Mouse (Mus musculus) monocyte, adult 5-6 weeks (primary cell): ENCODE measurements around the gene Tmem63b. TPM values are rescaled to one million over a fixed set of nuclear protein-coding genes. Genes with fewer than 3 reads are reported as not detected.

Source experiments
- ATAC-seq: fragments of 153-309, 156-312 bp; replicated peaks from 2 replicates; pipeline ENCODE4 v1.8.0; 2017; ENCODE audit warnings: mild to moderate bottlenecking; ENCODE audit not compliant: low TSS enrichment, insufficient number of reproducible peaks, severe bottlenecking, poor library complexity, low FRiP score
- total RNA-seq: library from RNA; stranded (forward); fragments of 200-1000, 200-491, 200-594 nt; gene quantifications from 3 replicates; pipeline ENCODE4 v1.2.3, GENCODE M21; 2017

Tmem63b gene
- 17.1 to 29.0 TPM (median 19.7 TPM) in 3 replicates for total RNA-seq

DNA sequence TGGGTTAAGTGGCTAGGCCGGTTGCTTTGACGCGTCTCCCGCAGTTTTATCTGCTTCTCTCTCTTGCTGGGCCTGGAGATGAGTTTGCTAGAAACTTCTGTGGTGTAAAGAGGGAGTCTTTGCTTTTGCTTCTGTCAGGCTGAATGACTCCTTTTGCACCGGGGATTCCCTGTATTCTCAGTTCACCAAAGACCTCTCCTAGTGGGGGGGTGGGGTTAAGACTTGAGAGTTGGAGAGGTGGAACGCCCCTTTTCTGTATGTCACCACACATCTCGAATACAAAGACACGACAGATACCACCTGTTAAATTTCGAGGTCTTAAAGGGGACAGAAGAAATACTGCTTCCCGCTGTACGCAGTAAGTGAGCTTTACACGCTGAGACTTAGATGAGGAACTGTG, at the start of gene Tmem63b:
TSS of gene Tmem63b (minus strand) at position 190 of the 400 bp plus-strand sequence.
- no peak; the same call in 1 of the 2 replicates for ATAC-seq

DNA sequence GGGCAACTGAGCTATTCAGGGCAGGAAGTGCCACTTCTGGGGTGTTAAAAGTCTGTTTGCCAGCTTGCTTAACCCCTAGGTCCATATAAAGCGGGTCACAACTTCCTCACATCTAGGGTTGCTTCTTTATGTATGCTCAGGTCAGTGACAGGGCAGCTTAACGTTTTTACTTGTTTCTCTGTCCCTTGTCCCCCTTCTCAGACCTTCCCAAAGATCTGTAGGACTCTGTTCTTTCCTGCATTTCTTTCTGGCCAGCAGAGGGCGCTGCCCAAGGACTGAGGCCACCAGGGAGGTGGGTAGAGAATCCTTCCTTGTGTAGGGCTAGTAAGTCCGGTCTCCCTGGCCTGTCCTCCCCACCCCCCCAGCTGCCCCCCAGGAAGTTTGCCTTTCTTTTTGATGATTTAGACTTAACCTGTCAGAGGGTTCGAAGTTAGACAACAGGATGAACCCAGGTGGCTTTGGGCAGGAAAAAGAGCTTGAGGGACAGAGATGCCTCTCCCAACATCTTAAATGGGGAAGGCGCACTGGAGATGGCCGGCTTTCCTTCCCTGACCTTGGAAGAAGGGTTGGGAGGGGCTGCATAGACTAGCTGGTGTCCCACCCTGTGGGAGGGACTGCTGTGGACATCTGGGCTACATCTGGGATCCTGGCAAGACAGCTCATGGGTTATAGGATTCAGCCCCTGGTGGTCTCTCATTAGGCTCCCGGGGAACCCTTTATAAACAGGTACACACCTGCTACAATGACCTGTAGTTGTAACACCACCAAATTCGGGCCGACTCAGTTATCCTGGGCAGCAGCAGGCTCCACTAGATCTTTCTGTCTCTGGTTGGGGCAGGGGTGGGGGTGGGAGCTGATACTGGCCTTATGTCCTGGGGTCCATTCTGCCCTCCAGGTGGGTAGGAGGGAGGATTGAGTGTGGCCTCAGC, 48.9 kb upstream of the Tmem63b start:
- ATAC-seq: peak; percentile 27; the same call in 1 of the 2 replicates

DNA sequence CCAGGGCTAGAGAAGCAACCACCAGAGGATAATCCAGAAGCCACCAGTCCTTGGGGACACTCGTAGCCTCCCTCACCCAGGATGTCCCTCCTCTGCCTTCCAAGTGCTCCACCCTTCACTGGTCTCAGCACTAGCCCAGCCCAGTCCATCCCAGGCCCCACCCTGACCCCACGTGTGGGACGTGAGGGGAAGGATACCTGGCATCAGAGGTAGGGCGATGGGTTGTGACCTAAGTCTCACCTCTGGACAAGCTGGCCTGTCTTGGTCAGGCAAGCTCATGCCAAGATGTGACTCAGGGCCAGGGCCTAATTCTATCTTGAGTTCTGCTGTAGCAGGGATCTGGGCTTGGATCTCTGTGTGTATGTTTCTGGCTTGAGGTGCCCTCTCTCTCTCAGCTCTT, 48.2 kb upstream of the Tmem63b start:
- no peak for ATAC-seq

DNA sequence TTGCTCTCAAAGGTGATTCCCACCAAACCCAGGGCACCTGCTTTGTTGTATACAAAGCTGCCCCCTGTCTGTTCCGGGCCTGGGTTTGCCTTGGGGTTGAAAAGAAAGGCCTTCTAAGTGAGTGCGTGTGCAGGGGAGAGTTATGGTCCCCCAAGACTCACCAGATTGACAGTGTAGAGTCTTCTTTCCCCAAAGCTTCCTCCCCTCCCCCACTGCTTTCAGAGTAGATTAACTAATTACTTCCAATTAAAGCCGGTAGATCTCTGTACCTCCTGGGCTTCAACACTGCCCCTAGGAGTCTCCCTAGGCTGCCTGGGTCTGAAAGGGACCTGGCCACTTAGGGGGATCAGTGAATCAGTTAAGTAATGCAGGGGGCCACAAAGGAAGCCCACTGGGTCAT, 47.6 kb upstream of the Tmem63b start:
- no peak for ATAC-seq

DNA sequence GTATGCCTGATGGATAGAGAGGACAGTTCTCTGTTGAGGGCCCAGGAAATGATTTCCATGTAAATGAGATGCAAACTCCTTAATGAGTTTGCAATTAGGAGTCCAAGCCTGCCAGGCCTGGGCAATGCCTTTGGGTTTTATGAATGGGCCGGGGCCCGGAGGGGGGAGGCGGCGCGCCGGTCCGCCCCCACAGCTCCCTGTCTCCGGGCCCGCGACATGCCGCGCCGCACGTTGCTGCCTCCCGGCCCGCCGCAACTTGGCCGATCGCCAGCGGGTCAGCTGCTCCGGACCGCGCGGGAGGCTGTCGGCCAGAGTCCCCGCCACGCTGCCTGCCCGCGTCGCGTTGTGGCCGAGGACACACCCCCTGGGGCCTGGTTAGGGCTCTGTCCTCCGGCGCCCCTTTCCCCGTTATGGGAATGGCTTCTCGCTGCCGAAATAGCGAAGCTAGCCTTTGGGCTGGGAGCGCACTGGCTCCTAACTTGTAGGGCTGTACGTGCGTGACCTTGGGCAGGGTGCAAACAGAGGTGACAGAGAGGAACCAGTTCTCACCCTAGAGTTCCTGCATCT, 47.1 kb upstream of the Tmem63b start, which contains the start of gene 1600014C23Rik:
TSS of gene 1600014C23Rik (minus strand) at position 110 of the 567 bp plus-strand sequence.
- ATAC-seq: no peak

DNA sequence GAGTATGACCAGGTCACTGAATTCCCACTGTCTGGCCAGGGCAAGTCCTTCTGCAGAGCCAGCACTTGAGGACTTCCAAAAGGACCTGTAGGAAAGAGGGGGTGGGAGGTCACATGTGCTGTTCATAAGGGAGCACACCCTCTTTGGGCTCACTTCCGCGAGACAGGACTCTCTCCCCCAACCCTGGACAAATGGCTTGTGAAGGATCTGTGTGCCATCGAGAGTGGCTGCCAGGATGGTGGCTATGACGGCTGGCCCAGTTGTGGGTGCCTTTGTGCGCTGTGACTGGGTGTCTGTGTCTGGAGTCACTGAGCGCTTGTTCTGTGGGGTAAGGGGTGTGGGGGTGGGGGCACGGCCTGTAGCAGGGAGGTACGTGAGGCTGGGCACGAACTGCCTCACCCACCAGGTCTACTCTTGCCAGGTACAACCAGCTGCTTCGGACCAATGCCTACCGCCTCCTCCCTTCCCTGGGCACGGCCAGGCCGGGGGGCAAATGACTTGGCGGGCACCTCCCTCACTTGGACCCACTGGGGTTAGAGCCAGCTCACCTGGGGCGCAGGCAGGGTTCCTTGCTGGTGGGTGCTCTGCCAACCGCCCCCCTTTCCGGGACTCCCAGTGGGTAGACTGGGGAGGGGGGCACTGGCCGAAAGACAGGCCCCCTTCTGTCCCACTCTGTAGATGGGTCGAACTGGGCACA, 46.5 kb upstream of the Tmem63b start:
- no peak for ATAC-seq

DNA sequence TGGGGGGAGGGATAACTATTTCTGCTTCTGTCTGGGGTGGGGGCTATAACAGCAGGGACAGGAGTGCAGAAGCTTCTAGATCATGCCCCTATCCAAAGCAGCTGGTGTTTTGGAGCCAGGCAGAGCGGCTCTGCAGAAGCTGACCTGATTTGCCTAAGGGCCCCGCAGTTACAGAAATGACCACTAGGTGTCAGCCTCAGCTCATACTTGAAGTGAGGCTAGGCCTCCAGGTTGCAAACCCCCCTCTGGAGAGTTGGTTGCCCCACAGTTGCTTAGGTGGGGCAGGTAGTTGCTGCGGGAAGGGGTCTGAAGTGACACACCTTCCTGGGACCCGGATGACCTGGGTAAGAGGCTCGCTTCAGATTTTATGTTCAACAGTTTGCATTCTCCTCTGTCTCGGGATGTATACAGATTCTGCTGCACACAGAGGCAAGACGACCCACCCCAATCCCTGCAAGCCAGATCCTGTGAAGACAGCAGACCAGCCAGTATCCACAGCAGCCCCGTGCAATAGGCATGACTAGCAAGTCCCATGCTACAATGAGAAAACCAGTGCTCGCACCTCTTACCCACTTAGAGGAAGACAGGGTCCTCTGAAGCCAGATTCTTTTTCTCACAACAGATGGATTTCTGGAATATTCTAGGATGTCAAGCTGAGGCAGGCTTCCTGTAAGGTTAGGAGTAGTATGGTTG, 44.6 kb upstream of the Tmem63b start:
- ATAC-seq: 0 out of 2 replicates have a peak, but pooled peaks have one; percentile 42

DNA sequence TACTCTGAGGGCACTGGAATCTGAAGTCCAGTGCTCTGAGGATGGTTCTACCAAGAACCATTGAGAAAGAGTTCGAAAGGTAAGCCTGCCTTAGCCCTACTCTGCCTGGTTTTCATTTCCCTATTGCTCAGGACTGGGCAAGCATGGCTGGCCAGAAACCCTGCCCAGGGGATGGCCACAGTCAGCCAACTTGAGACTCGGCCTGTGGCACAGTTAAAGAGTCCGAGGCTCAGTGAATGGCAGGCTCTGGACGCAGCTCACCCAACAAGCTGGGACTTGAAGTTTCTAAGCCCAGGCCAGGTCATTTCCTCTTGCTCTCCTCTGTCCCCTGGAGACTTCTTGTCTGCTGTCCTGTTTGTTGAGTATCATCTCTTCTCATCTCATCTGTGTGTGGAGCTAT, 44.0 kb upstream of the Tmem63b start:
- no peak for ATAC-seq

DNA sequence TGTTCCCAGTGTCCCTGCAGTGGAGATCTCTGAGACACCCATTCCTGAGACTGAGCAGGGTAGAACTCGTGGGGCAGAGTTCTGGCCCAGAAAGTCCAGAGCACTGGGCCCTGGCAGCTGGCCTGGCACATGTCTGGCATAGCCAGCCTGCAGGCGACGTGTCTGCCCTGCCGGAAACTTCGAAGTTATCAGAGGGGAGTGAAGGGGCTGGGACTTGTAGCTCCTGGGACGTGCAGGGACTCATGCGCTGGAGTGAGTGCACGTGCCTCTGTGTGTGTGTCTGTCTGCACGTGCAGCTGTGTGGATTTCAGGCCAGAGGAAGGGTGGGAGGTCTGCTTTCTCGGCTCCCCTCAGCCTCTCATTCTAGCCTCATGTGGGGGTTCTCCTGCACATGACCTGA, 42.7 kb upstream of the Tmem63b start:
- no peak for ATAC-seq

DNA sequence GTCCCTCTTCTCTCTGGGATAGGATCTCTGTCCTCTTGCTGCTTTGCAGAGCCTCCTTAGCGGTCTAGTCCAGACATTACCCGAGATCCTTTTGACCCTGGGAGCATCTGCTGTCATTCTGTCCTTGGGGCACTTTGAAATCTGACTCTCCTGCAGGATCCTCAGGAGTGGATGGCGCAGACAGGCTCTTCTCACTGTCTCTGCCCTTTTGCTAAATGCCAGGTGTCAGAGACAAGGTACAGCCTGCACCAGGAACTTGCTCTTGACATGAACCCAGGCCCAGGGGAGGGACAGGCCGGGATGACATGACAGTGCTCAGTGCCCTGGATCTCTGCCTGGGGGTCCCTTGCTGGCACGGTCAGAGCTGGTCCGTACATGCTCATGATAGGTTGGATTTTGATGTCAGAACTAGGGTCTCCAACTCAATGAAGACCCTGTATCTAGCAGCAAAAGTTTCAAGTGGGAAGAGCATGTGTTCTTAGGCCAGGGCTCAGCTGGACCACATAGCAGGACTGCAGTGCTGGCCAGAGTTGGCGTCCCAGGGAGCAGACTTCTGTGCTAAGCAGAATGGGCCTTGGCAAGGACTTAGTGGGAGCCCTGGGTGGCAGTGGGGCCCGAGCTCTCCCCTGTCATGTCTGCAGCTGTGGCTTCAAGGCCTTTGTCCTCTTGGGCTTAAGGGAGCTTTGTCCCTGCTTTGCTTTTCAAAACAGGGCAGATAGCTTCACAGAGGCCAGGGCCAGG, 41.4 kb upstream of the Tmem63b start:
- no peak for ATAC-seq

DNA sequence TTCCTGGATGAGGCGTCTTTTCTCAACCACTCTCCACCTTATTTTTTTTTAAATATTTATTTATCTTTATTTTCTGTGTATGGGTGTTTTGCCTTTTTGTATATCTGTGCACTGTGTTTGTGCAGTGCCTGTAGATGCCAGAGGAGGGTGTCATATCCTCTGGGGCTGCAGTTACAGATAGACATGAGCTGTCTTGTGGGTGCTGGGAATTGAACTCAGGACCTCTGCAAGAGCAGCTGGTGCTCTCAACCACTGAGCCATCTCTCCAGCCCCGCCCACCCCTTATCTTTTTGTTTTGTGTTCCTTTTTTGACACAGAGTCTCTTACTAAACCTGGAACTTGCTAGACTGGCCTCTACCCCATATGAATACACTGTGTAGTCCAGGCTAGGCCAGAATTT, 40.8 kb upstream of the Tmem63b start:
- no peak for ATAC-seq

DNA sequence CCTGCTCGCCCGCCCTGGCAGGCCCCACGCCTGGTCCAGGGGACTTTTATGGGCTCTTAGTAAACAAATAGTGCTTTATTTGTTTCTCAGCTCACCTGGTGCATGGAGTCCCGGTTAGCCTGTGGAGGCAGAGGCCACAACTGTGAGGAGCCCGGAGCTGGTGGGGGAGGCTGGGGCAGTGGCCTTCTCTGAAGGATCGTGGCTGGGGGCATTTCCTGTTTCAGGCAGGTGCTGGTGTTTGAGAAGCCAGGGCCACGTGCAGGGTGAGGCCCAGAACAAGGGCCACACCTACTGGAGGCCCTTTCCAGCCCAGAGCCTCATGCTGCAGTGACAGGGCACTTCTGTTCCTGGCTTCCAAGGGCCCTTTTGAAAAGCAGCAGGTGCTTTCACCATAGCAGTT, 39.5 kb upstream of the Tmem63b start:
- no peak for ATAC-seq

DNA sequence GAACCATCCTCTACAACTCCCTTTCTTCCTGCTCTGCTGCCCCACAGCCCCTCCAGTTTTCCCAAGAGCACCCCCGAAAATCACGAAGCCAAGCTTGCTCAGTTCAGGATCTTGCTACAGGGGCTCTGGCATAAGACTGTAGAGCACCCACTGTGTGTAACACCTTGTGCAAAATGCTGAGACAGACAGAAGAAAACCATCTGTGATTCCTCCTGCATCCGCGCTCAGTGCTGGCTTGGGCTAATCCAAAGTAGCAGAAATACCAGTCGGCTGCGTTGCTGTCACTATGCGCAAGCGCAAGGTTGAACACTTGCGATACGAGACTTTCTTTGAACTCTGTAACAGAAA, 37.8 kb upstream of the Tmem63b start:
- ATAC-seq: no peak

DNA sequence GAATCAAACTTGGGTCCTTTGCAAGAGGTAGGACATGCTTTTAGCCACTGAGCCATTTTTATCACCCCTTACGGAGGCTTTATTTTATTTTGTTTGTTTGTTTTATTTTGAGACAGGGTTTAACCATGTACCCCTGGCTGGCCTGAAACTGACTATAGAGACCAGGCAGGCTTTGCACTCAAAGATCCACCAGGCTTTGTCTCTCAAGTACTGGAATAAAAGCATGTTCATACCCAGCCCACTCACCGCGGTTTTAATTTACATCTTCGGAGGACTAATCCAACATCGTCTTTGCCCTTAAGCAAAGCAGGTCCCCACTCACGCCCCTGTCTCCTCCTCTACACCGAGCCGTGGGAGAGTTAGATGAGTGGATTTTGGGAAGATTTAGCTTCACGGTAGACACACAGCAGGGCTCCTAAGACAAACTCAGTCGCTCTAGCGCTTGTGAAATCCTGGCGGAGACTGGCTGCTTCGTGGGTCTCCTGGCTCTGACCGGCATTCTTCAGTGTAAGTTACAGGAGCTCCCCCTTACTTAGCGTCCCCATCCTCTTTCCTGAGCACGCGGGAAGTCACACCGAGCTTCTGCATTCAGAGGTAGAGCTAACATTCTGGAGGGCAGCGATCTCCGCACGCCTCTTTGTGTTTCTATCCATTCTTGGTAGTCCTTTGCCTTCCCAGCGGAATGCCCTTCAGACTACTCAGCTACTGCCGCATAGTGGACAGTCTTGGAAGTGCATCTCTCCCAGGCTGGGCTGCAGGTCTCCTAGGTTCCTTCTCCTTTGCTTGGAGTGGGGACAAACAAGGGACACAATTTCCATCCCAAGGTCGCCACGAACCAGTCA, 37.2 kb upstream of the Tmem63b start:
- peak; percentile 78 for ATAC-seq

DNA sequence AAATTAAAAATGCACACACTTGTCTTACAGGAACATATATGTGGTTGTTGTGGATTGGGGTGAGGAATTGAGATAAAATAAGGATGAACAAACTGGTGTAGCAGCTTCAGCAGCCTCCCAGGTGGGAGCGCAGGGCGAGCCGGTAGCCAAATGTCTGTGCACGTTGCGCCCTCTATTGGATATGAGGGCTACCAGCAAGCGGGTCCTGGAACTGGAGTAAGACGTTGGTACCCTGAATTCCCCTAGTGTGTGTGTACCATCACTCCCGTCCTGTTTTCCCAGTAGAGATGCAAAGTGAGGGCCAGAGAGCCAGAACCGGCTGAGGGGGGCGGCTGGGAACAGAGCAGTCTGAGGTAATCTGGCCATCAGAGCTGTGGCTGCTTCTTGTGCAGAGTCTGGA, 31.6 kb upstream of the Tmem63b start:
- peak; percentile 78; the same call in 1 of the 2 replicates for ATAC-seq

DNA sequence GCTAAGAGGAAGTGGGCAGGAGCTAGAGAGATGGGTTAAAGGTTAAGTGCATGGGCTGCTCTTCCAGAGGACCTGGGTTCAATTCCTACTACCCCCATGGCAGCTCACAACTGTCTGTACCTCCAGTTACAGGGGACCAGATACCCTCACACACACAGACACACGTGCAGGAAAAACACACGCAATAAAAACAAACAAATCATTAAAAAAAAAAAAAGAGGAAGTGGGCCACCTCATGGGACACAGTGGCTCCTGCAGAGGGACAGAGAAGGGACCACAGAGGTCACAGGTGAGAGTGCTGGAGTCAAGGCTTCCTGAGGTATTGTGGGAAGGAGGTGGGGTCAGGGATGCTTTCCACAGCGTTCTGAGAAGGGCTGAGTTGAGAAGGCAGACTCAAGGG, 24.8 kb upstream of the Tmem63b start:
- ATAC-seq: no peak

DNA sequence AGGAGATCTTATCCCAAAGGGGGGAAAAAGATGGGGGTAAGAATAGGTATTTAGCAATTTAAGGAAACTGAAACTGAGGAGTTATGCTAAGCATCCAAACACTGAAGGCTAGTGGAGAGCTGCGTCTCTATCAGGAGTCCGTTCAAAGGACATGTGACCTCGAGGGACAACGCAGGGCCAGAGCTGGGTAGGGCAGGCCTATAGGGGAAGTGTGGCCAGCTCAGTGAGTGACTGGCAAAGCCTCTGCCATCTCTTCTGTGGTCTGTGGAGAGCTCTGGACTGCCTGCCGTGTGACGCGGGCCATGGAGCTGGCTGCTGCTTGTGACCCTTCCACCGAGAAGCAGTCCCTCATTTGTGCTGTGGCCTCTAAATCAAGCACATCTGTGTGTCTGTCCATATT, 23.7 kb upstream of the Tmem63b start:
- peak; percentile 48; the same call in 1 of the 2 replicates for ATAC-seq
